In the genomic region with DNA sequence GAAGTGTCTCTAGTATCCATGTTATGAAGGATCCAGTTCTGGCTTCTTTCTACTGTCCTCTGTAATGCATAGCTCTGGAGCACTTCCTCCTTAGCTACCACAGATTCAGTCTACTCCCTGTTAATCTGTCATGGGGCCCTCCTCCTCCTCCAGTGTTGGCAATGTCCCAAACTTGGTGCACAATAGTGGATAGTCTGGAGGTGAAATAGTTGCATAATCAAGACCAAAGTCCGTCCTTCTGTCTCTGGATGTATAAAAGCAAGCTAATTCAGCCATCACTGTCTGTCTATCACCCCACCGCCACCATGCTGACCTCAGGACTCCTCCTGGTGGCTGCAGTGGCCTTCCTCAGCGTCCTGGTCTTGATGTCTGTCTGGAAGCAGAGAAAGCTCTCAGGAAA, we compare ENCODE assay signal across 17 mouse cellular contexts. TPM values are rescaled to one million over a fixed set of nuclear protein-coding genes. Genes with fewer than 3 reads are reported as not detected.
A peak's percentile ranks its signal among the peaks of the same experiment; 100 is the strongest.
DNase-seq lines count a peak whose midpoint lies in the region; ATAC-seq and TF ChIP-seq lines count a peak whose summit lies in the region.
"Not testable (repeated sequence)": the region's sequence is repeated elsewhere in the genome, so short reads cannot be mapped to it uniquely, and the experiment has no call there.
"Had no signal": no experiment of that assay in that cellular context is flagged by ENCODE, and none has a peak within 500 bp of the region (broad histone marks: within the 10 kb centered on the region; RNA-seq: fewer than 3 reads in every experiment).

TSS of gene Cyp2a5 (plus strand) at position 247 of the 400 bp plus-strand sequence.

- H3K79me2 ChIP-seq in CH12.LX (replicated peaks; ENCODE audit: control insufficient read depth, extremely low read depth, insufficient read depth, poor library complexity, severe bottlenecking); liver, adult 2 months (ENCODE audit: control insufficient read depth, insufficient read depth, low read length): not testable (repeated sequence)

- H3K4me2 ChIP-seq in CH12.LX (ENCODE audit: insufficient read depth, low read depth, poor library complexity, severe bottlenecking); intestine, embryonic 16.5 days (ENCODE audit: low read depth, low read length): not testable (repeated sequence)
- H3K4me2 ChIP-seq in hindbrain, embryonic 14.5 days (replicated peaks): 0 out of 2 replicates have a peak within 1 kb of the TSS, but pooled peaks have one; percentile 49

- in situ Hi-C loops in CH12.LX (cut with MboI; ENCODE audit: low pct_ligation_motif_present, low pct_unique_long_range_greater_than_20kb, low sequenced_read_pairs): not testable (repeated sequence)

- H3K9me3 ChIP-seq in CH12.LX (replicated peaks; ENCODE audit: low read length); hindbrain, embryonic 14.5 days (ENCODE audit: control insufficient read depth, low read length); intestine, embryonic 16.5 days (ENCODE audit: control insufficient read depth, low read length): not testable (repeated sequence)

- H3K27me3 ChIP-seq in CH12.LX (replicated peaks); hindbrain, embryonic 14.5 days (ENCODE audit: control insufficient read depth, insufficient read depth, low read length); intestine, embryonic 16.5 days (replicated peaks; ENCODE audit: control insufficient read depth, insufficient read depth, low read length); kidney, adult 2 months (replicated peaks; ENCODE audit: control insufficient read depth, insufficient read depth, low read length); liver, adult 2 months (ENCODE audit: control insufficient read depth, insufficient read depth, low read length); thymus, adult 2 months (ENCODE audit: control insufficient read depth, insufficient read depth, low read length): not testable (repeated sequence)

- TF ChIP-seq POLR2A in CH12.LX (IDR thresholded peaks at IDR 0.05; ENCODE audit: low read depth, low read length); kidney, adult 2 months (IDR thresholded peaks at IDR 0.05; ENCODE audit: low read depth, low read length); liver, adult 2 months (IDR thresholded peaks at IDR 0.05; ENCODE audit: extremely low read depth, insufficient read depth, low read length); lung, adult 2 months (IDR thresholded peaks at IDR 0.05; ENCODE audit: borderline replicate concordance, extremely low read depth, low read depth, low read length); thymus, adult 2 months (IDR thresholded peaks at IDR 0.05; ENCODE audit: control insufficient read depth, extremely low read depth, insufficient read depth, low read length, poor library complexity): not testable (repeated sequence)

- DNase-seq in CH12.LX (ENCODE audit: extremely low read depth); hindbrain, embryonic 14.5 days (ENCODE audit: low spot score); lung, adult 2 months; thymus, adult 2 months: not testable (repeated sequence)
- DNase-seq in kidney, adult 2 months: peak; percentile 91
- peak; percentile 30 for DNase-seq in kidney, postnatal 10 days
- peak; percentile 84 for DNase-seq in liver, adult 2 months (ENCODE audit: extremely low read depth, low read depth, low spot score)

- H3K36me3 ChIP-seq in CH12.LX (replicated peaks in 1 of 2; ENCODE audit: control insufficient read depth in 1 of 2, insufficient read depth in 1 of 2, low read length in 1 of 2); hindbrain, embryonic 14.5 days (replicated peaks; ENCODE audit: control insufficient read depth, insufficient read depth); intestine, embryonic 16.5 days (ENCODE audit: control insufficient read depth, insufficient read depth, low read length); kidney, adult 2 months (ENCODE audit: control insufficient read depth, insufficient read depth, low read length); liver, adult 2 months (ENCODE audit: control insufficient read depth, insufficient read depth, low read length); thymus, adult 2 months (ENCODE audit: control insufficient read depth, insufficient read depth, low read length): not testable (repeated sequence)

- not testable (repeated sequence) for TF ChIP-seq EP300 in CH12.LX (IDR thresholded peaks at IDR 0.05; ENCODE audit: low read length)

- H3K4me1 ChIP-seq in CH12.LX (ENCODE audit: control insufficient read depth in 1 of 2, insufficient read depth in 2 of 2); hindbrain, embryonic 14.5 days (replicated peaks; ENCODE audit: control insufficient read depth, insufficient read depth, low read length); intestine, embryonic 16.5 days (ENCODE audit: control insufficient read depth, insufficient read depth, low read length); kidney, adult 2 months (ENCODE audit: control insufficient read depth, insufficient read depth, low read length); liver, adult 2 months (ENCODE audit: control insufficient read depth, insufficient read depth, low read length); lung, adult 2 months (ENCODE audit: control insufficient read depth, insufficient read depth, low read length); thymus, adult 2 months (replicated peaks; ENCODE audit: control insufficient read depth, insufficient read depth, low read length): not testable (repeated sequence)

- TF ChIP-seq CTCF in CH12.LX (conservative IDR thresholded peaks at IDR 0.05 in 1 of 2, IDR thresholded peaks at IDR 0.05 in 1 of 2; ENCODE audit: low read depth in 2 of 2, low read length in 2 of 2); liver, adult 2 months (IDR thresholded peaks at IDR 0.05; ENCODE audit: low read depth, low read length); lung, adult 2 months (IDR thresholded peaks at IDR 0.05; ENCODE audit: insufficient read depth, low read length); thymus, adult 2 months (IDR thresholded peaks at IDR 0.05; ENCODE audit: borderline replicate concordance, control insufficient read depth, extremely low read depth, insufficient read depth, low read length, poor library complexity): not testable (repeated sequence)
- TF ChIP-seq CTCF in kidney, adult 2 months (conservative IDR thresholded peaks at IDR 0.05; ENCODE audit: insufficient read depth, insufficient read length, low read depth, low read length): 0 out of 2 replicates have a peak, but pooled peaks have one; percentile 2

- WGBS in hindbrain, embryonic 14.5 days: 70% methylated on average over 3 of the region's 3 CpGs
- WGBS in intestine, embryonic 16.5 days: 83% methylated on average over 3 of the region's 3 CpGs
- WGBS in kidney, adult 2 months: 45% methylated on average over 3 of the region's 3 CpGs
- WGBS in liver, adult 2 months: 50% methylated on average over 3 of the region's 3 CpGs
- 67% methylated on average over 3 of the region's 3 CpGs for WGBS in lung, adult 2 months
- 70% methylated on average over 3 of the region's 3 CpGs for WGBS in thymus, adult 2 months

- ATAC-seq in hindbrain, embryonic 14.5 days (ENCODE audit: low FRiP score): not testable (repeated sequence)
- peak; percentile 48; the same call in 1 of the 2 replicates for ATAC-seq in intestine, embryonic 16.5 days

- dilution Hi-C loops in CH12.LX (cut with MboI; ENCODE audit: extremely low pct_ligation_motif_present, extremely low pct_unique_long_range_greater_than_20kb, low sequenced_read_pairs): not testable (repeated sequence)

- not testable (repeated sequence) for TF ChIP-seq RAD21 in CH12.LX (IDR thresholded peaks at IDR 0.05; ENCODE audit: low read depth, low read length)

- not testable (repeated sequence) for H3K9ac ChIP-seq in CH12.LX (ENCODE audit: insufficient read depth, low read depth); intestine, embryonic 16.5 days (ENCODE audit: low read depth, low read length)
- H3K9ac ChIP-seq in hindbrain, embryonic 14.5 days: peak within 1 kb of the TSS; percentile 36; the same call in 1 of the 2 replicates
- peak within 1 kb of the TSS; percentile 37; the same call in 1 of the 2 replicates for H3K9ac ChIP-seq in liver, adult 2 months (ENCODE audit: low read depth, low read length)

- H3K27ac ChIP-seq in CH12.LX (ENCODE audit: insufficient read depth, low read depth); hindbrain, embryonic 14.5 days; intestine, embryonic 16.5 days (ENCODE audit: low read length); kidney, adult 2 months (ENCODE audit: insufficient read depth, low read depth, low read length); thymus, adult 2 months (ENCODE audit: control insufficient read depth, insufficient read depth, low read length): not testable (repeated sequence)
- H3K27ac ChIP-seq in liver, adult 2 months (replicated peaks; ENCODE audit: insufficient read depth, low read depth, low read length): peak within 1 kb of the TSS; percentile 31; the same call in 1 of the 2 replicates

- H3K4me3 ChIP-seq in CH12.LX (replicated peaks in 1 of 3; ENCODE audit: low read depth in 2 of 3, low read length in 2 of 3, poor library complexity in 1 of 3); hindbrain, embryonic 14.5 days (replicated peaks; ENCODE audit: low read length); intestine, embryonic 16.5 days (ENCODE audit: low read length); kidney, adult 2 months (ENCODE audit: insufficient read depth, low read depth, low read length); lung, adult 2 months (replicated peaks; ENCODE audit: extremely low read depth, low read depth, low read length); thymus, adult 2 months (ENCODE audit: control insufficient read depth, insufficient read depth, low read length): not testable (repeated sequence)
- H3K4me3 ChIP-seq in liver, adult 2 months (ENCODE audit: insufficient read depth, low read depth, low read length): peak within 1 kb of the TSS; percentile 51

RNA-seq across cellular contexts. Expression of gene Cyp2a5, which starts in this region (rescaled TPM):
- total RNA-seq in CH12.LX (2012; rRNA removed): not detected in 2 replicates
- total RNA-seq in CH12.LX (2014; rRNA removed): not detected in 2 replicates
- not detected in 2 replicates for polyA plus RNA-seq in CH12.LX (2012; ENCODE audit: insufficient read length, low read depth)
- polyA plus RNA-seq in hindbrain, embryonic 14.5 days (2014; fragmentation: Nextera tagmentation; extraction: Ambion mirVana): 1.3 TPM in 2 replicates
- polyA plus RNA-seq in intestine, embryonic 16.5 days (2015; fragmentation: Nextera tagmentation; extraction: Ambion mirVana): 0.12 TPM in 1 of 2 replicates, not detected in the other
- 67.1 and 70.8 TPM in 2 replicates for polyA plus RNA-seq in kidney, adult 2 months (2012; rRNA removed)
- total RNA-seq in liver, adult 2 months (2014; rRNA removed): 1,078 and 1,690 TPM in 2 replicates
- 424 and 429 TPM in 2 replicates for polyA plus RNA-seq in liver, adult 2 months (2012; rRNA removed)
- 28.3 and 52.7 TPM in 2 replicates for polyA plus RNA-seq in lung, adult 2 months (2012; rRNA removed)
- 11.7 and 19.9 TPM in 2 replicates for polyA plus RNA-seq in thymus, adult 2 months (2012; rRNA removed)
- total RNA-seq: gastrocnemius, postnatal 10 days; gastrocnemius, postnatal 4 days; heart, adult 2 months; hematopoietic stem cell, adult 5-6 weeks; MEL had no signal
- polyA plus RNA-seq: CD4-positive, CD25-positive, alpha-beta regulatory T cell, adult 4 months; forebrain, embryonic 12.5 days; heart, embryonic 11.5 days; heart, embryonic 15.5 days had no signal

Comparison
In these comparisons a context has a peak if more than half of its experiments do, and no peak if none do; other contexts are left out.
1. RNA of gene Cyp2a5 (total RNA-seq): 1,078 to 1,690 TPM in liver, adult 2 months; not detected in CH12.LX; every median in the first group is over 1,000 times any median in the second.
2. Peak in ATAC-seq in intestine, embryonic 16.5 days; RNA of the gene not detected or under 1 TPM.